Mouse (Mus musculus): ENCODE data around the gene Oxct2a. TPM values are rescaled to one million over a fixed set of nuclear protein-coding genes. Genes with fewer than 3 reads are reported as not detected.

The Oxct2a gene
- total and polyA plus RNA-seq, 3 experiments = 0.08 TPM; not detected in 2

DNA sequence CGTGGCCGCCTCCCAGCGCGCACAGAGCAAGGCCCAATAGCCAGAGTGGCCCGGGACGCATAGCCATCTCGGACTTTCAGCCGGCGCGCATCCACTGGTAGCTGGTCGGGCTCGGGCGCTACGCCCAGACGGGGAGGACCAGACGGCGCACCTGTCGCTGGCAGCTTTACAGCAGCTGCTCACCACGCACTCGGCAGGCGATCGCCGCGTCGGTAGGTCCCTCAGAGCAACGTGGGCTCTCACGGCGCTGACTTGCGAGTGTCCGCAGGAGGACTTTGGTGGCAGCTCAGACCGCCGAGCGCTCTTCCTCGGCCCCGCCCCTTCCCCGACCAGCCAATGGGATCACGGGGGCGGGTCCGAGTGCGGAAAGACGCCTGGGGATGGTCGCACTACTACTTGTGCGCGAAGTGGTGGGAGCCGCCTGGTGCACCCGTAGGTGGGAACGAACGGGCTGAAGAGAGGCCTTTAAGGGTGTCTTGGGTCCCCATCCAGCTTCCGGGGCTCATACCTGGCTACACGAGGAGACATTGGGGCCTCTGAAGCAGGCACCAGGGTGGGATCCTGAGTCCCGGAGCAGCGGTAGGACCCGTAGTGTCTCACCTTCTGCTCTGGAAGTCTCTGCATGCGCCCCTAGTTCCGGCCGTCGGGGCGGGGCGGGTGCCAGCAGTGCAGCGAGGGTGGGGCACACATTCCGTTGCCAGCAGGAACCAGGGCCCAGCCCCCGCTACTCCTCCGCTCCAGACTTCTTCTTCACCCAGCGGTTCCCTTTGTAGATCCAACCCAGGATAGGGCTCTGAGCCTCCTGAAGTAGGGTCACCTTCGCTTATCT, 19.4 kb upstream of the Oxct2a start, which contains the start of gene Bmp8a:
Gene Bmp8a (minus strand): TSS at position 611 of the 829 bp plus-strand sequence.
- in situ Hi-C loops (cut with MboI; ENCODE audit: low pct_ligation_motif_present, low pct_unique_long_range_greater_than_20kb, low sequenced_read_pairs) (loop anchor here (5.0 kb wide), 1 partner anchor 41 kb away; no protein-coding TSS in a partner anchor), dilution Hi-C loops (cut with MboI; ENCODE audit: extremely low pct_ligation_motif_present, extremely low pct_unique_long_range_greater_than_20kb, low sequenced_read_pairs) (no loop called here)
- Histone ChIP-seq H3K27me3 (replicated peaks) (peaks cover 14% of the 10 kb centered on the region), H3K79me2 (replicated peaks; ENCODE audit: control insufficient read depth, extremely low read depth, insufficient read depth, poor library complexity, severe bottlenecking) (no peaks in the 10 kb centered on the region), H3K4me2 (ENCODE audit: insufficient read depth, low read depth, poor library complexity, severe bottlenecking) (peak within 1 kb of the TSS; percentile 79), H3K9ac (ENCODE audit: insufficient read depth, low read depth) (peak within 1 kb of the TSS; percentile 5), H3K27ac (ENCODE audit: insufficient read depth, low read depth) (no peak within 1 kb of the TSS), H3K36me3 (replicated peaks in 1 of 2; ENCODE audit: control insufficient read depth in 1 of 2, insufficient read depth in 1 of 2, low read length in 1 of 2) (peaks cover 0 to 12% of the 10 kb centered on the region in 2 experiments), H3K4me1 (ENCODE audit: control insufficient read depth in 1 of 2, insufficient read depth in 2 of 2) (peaks cover 19 to 34% of the 10 kb centered on the region in 2 experiments), H3K4me3 (replicated peaks in 1 of 3; ENCODE audit: low read depth in 2 of 3, low read length in 2 of 3, poor library complexity in 1 of 3) (peak within 1 kb of the TSS; percentile 54 to 75 (median 63)), H3K9me3 (replicated peaks; ENCODE audit: low read length) (no peaks in the 10 kb centered on the region)
- TF ChIP-seq HCFC1 (IDR thresholded peaks at IDR 0.05; ENCODE audit: low read depth, low read length) (no peak), ZC3H11A (IDR thresholded peaks at IDR 0.05; ENCODE audit: low read depth, low read length) (no peak), SMC3 (IDR thresholded peaks at IDR 0.05; ENCODE audit: low read depth, low read length) (no peak), UBTF (IDR thresholded peaks at IDR 0.05; ENCODE audit: low read depth, low read length) (no peak), MAZ (IDR thresholded peaks at IDR 0.05; ENCODE audit: low read depth, low read length) (no peak), NRF1 (IDR thresholded peaks at IDR 0.05; ENCODE audit: low read depth, low read length) (no peak), POLR2AphosphoS2 (IDR thresholded peaks at IDR 0.05; ENCODE audit: low read depth, low read length) (no peak), TCF12 (IDR thresholded peaks at IDR 0.05; ENCODE audit: low read depth, low read length) (0 out of 2 replicates have a peak, but pooled peaks have one; percentile 3), TBP (conservative IDR thresholded peaks at IDR 0.05; ENCODE audit: low read depth, low read length) (no peak), USF1 (IDR thresholded peaks at IDR 0.05; ENCODE audit: low read depth, low read length) (no peak), ZMIZ1 (IDR thresholded peaks at IDR 0.05; ENCODE audit: low read depth, low read length) (0 out of 2 replicates have a peak, but pooled peaks have one; percentile 23), USF2 (conservative IDR thresholded peaks at IDR 0.05; ENCODE audit: low read depth, low read length) (no peak), ZKSCAN1 (IDR thresholded peaks at IDR 0.05; ENCODE audit: borderline replicate concordance, low read depth, low read length) (no peak), SIN3A (IDR thresholded peaks at IDR 0.05; ENCODE audit: low read length) (peak; percentile 20; the same call in 1 of the 2 replicates), ELF1 (IDR thresholded peaks at IDR 0.05; ENCODE audit: low read depth, low read length) (peak; percentile 44), NELFE (IDR thresholded peaks at IDR 0.05; ENCODE audit: low read depth, low read length) (no peak), EP300 (IDR thresholded peaks at IDR 0.05; ENCODE audit: low read length) (no peak), KAT2A (IDR thresholded peaks at IDR 0.05; ENCODE audit: insufficient replicate concordance, low read length) (no peak), MXI1 (IDR thresholded peaks at IDR 0.05; ENCODE audit: low read depth, low read length) (peak; percentile 48; the same call in 1 of the 2 replicates), POLR2A (IDR thresholded peaks at IDR 0.05; ENCODE audit: low read depth, low read length) (peak; percentile 75)
- peak; percentile 68 for DNase-seq (ENCODE audit: extremely low read depth)
